Mouse (Mus musculus): ENCODE measurements at regions not wholly inside any gene's neighbourhood (a gene's known extent, or its start where the extent isn't known, plus 50 kb on each side); places are given as distances from the start of the nearest gene placed in this dataset.

DNA sequence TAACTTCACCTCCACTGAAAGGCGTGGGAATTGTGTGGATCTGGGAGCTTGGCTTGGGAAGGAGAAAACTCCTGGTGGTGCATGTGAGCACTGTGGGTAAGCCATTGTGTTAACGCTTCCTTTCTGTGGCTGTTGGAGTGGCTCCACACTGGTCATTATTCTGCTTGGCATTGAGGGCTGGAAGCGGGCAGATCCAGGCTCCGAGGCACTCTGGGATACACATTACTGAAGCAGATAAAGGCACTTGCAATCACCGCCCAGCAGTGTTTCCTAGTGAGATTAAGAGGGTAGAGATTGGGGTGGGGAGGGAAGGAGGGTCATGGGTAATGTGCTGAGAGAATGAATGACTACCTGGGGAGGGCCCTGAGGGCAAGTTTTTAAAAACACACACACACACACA is 143.3 kb downstream of the 1500009L16Rik start:
- Histone ChIP-seq H3K9ac (no peak overlapping the region), H3K36me3 (ENCODE audit: insufficient read depth) (no peaks in the 10 kb centered on the region), H3K4me3 (ENCODE audit: low read depth, low read length) (no peak overlapping the region), H3K9me3 (ENCODE audit: low read length) (no peaks in the 10 kb centered on the region), H3K27ac (ENCODE audit: low read depth, low read length) (no peak overlapping the region), H3K27me3 (ENCODE audit: insufficient read depth, low read length) (no peaks in the 10 kb centered on the region), H3K4me2 (ENCODE audit: low read depth) (no peak overlapping the region), H3K4me1 (ENCODE audit: insufficient read depth) (no peaks in the 10 kb centered on the region)
- DNase-seq = peak; percentile 48
- TF ChIP-seq CTCF (IDR thresholded peaks at IDR 0.05; ENCODE audit: low read depth) = 0 out of 2 replicates have a peak, but pooled peaks have one; percentile 6
- peak; percentile 62 for ATAC-seq
- 21% methylated on average over 5 of the region's 5 CpGs for WGBS

DNA sequence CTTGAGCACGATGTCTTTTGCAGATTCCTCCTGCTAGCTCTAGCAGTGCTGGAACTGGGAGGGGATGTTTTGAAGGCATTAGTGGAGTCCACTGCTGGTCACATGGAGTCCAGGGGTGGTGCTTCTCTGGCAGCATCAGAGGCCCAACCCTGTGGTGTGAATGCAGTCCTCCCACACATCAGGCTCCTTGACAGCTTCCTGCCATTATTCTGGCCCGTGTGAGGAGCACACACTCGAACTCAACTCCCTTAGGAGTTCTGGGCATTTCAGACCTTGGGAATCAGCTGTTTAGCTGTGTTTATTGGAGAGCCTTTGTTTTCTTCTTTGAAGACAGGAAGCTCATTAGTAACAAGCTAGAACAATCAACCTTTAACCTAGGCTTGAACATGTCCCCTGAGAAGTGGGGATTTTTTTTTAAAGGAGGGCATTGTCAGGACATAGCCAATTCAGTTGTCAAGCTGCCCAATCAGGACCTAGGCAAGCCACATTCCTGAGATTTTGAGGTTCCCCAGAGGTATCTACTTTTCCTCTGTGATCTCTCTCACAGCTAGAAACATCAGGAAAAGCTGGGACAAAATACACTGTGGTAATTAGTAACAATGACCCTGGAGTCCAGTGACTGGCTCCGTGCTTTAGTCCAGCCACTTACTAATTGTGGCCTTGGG is 149.2 kb downstream of the 1500009L16Rik start:
- Histone ChIP-seq H3K4me2 (ENCODE audit: low read depth) (no peak overlapping the region), H3K27ac (ENCODE audit: low read depth, low read length) (no peak overlapping the region), H3K9ac (no peak overlapping the region), H3K4me1 (ENCODE audit: insufficient read depth) (no peaks in the 10 kb centered on the region), H3K4me3 (ENCODE audit: low read depth, low read length) (no peak overlapping the region), H3K27me3 (ENCODE audit: insufficient read depth, low read length) (no peaks in the 10 kb centered on the region), H3K36me3 (ENCODE audit: insufficient read depth) (no peaks in the 10 kb centered on the region), H3K9me3 (ENCODE audit: low read length) (no peaks in the 10 kb centered on the region)
- no peak for DNase-seq
- ATAC-seq = no peak
- WGBS = 69% methylated on average over 4 of the region's 4 CpGs
- TF ChIP-seq CTCF (IDR thresholded peaks at IDR 0.05; ENCODE audit: low read depth) = no peak

DNA sequence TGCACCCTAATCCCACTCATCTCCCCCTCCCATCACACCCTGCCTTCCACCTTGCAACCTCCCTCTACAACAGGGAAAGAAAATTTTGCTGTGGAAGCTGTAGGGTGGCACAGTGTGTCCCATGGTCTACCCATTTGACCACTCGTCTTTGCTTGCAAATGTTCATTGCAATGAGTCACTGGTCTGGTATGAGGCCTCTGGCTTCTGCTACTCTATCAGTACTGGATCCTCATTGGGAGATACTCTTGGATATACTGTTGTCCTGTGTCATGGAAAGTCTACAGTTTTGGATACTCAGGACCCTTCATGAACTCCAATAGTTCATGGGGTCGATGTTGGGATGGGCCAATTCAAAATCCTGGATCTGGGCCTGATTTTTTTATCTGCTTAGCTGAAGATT is 156.1 kb downstream of the 1500009L16Rik start:
- Histone ChIP-seq H3K36me3 (ENCODE audit: insufficient read depth) (no peaks in the 10 kb centered on the region), H3K27me3 (ENCODE audit: insufficient read depth, low read length) (no peaks in the 10 kb centered on the region), H3K4me1 (ENCODE audit: insufficient read depth) (no peaks in the 10 kb centered on the region), H3K9me3 (ENCODE audit: low read length) (no peaks in the 10 kb centered on the region), H3K4me2 (ENCODE audit: low read depth) (no peak overlapping the region), H3K27ac (ENCODE audit: low read depth, low read length) (no peak overlapping the region), H3K4me3 (ENCODE audit: low read depth, low read length) (no peak overlapping the region), H3K9ac (no peak overlapping the region)
- DNase-seq = no peak
- TF ChIP-seq CTCF (IDR thresholded peaks at IDR 0.05; ENCODE audit: low read depth) = no peak
- 81% methylated on average over 2 of the region's 2 CpGs for WGBS
- ATAC-seq = no peak

DNA sequence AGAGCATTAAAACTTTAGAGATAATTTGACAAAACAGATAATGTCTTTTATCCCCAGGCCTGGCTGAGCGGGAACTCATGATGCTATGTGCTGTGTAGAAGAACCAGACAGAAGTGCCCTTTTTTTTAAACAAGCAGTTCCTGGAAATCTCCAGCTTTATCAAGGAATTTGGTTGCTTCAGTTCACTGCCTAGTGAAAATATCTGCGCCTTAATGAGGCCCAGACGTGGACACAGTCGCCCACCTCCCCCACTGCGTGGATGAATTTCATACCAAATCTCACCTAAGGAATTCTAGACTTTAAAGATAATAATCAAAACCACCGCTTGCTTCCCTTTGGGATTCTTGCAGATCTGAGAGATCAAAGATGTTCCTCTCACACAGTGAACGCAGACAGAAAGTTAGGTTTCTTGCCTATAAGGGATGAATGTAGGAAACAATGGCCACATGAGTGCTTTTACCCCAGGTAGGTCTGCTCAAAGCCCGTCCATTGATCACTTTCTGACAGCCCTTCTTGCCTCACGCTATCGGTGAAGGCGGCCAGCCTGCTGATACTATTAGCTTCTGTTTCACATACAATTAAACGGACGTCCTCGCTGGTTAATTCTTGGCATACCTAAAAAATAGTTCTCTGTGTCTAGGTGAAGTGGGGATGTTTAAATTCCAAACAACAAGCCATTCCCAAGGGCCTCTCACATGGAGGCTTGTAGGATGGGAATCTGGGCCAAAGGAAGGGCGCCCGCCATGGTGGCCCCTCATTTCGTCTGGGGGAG is 159.6 kb downstream of the 1500009L16Rik start:
- WGBS = 82% methylated on average over 17 of the region's 17 CpGs

DNA sequence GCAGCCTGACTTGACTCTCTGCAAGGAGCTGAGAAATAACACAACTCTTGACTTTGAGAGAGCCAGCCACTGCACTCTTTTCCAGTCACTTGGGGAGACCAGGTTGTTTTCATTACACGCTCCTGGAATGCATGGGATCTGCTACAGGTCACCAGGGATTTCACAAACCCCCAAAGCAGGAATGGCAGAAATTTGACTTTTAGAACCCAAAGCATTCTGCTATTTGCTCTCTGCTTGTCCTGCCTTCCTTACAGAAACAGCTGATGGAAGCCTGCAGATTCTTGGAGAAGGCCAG is 160.2 kb downstream of the 1500009L16Rik start:
- Histone ChIP-seq H3K4me3 (ENCODE audit: low read depth, low read length) (no peak overlapping the region), H3K27me3 (ENCODE audit: insufficient read depth, low read length) (no peaks in the 10 kb centered on the region), H3K36me3 (ENCODE audit: insufficient read depth) (no peaks in the 10 kb centered on the region), H3K9ac (no peak overlapping the region), H3K4me2 (ENCODE audit: low read depth) (no peak overlapping the region), H3K4me1 (ENCODE audit: insufficient read depth) (no peaks in the 10 kb centered on the region), H3K9me3 (ENCODE audit: low read length) (no peaks in the 10 kb centered on the region), H3K27ac (ENCODE audit: low read depth, low read length) (no peak overlapping the region)
- no peak for DNase-seq
- no peak for TF ChIP-seq CTCF (IDR thresholded peaks at IDR 0.05; ENCODE audit: low read depth)
- ATAC-seq = no peak
- 95% methylated on average over 1 of the region's 1 CpGs for WGBS

More for the DNA sequence above, 159.6 kb downstream of the 1500009L16Rik start:
- Histone ChIP-seq H3K27me3 (ENCODE audit: insufficient read depth, low read length) (no peaks in the 10 kb centered on the region), H3K4me3 (ENCODE audit: low read depth, low read length) (no peak overlapping the region), H3K9me3 (ENCODE audit: low read length) (no peaks in the 10 kb centered on the region), H3K36me3 (ENCODE audit: insufficient read depth) (no peaks in the 10 kb centered on the region), H3K9ac (no peak overlapping the region), H3K4me2 (ENCODE audit: low read depth) (no peak overlapping the region), H3K27ac (ENCODE audit: low read depth, low read length) (no peak overlapping the region), H3K4me1 (ENCODE audit: insufficient read depth) (no peaks in the 10 kb centered on the region)
- DNase-seq (no peak), ATAC-seq (no peak)
- no peak for TF ChIP-seq CTCF (IDR thresholded peaks at IDR 0.05; ENCODE audit: low read depth)

DNA sequence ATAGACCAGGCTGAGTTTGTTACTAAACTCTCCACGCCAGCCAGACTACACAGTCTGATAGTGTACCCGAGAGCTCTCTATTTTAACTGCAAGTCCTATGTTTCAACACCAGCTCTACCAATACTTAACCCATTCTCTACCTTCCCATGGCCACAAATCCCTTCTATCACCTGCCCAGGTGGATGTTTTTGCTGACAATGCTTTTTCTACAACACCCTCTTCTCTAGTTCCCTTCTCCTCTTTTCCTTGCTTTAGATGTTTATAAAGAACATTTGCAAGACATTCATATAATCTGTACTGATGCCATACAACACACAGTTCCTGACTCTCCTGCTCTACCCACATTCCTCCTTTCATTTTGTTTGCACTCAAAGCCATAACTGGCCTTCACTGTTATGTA is 161.9 kb downstream of the 1500009L16Rik start:
- H3K27ac ChIP-seq (ENCODE audit: low read depth, low read length) = no peak overlapping the region
- H3K9me3 ChIP-seq (ENCODE audit: low read length) = no peaks in the 10 kb centered on the region
- no peak overlapping the region for H3K9ac ChIP-seq
- H3K4me3 ChIP-seq (ENCODE audit: low read depth, low read length) = no peak overlapping the region
- no peaks in the 10 kb centered on the region for H3K27me3 ChIP-seq (ENCODE audit: insufficient read depth, low read length)
- WGBS = 95% methylated on average over 2 of the region's 2 CpGs
- H3K4me1 ChIP-seq (ENCODE audit: insufficient read depth) = no peaks in the 10 kb centered on the region
- H3K4me2 ChIP-seq (ENCODE audit: low read depth) = no peak overlapping the region
- DNase-seq = no peak
- no peaks in the 10 kb centered on the region for H3K36me3 ChIP-seq (ENCODE audit: insufficient read depth)
- no peak for ATAC-seq
- TF ChIP-seq CTCF (IDR thresholded peaks at IDR 0.05; ENCODE audit: low read depth) = no peak

DNA sequence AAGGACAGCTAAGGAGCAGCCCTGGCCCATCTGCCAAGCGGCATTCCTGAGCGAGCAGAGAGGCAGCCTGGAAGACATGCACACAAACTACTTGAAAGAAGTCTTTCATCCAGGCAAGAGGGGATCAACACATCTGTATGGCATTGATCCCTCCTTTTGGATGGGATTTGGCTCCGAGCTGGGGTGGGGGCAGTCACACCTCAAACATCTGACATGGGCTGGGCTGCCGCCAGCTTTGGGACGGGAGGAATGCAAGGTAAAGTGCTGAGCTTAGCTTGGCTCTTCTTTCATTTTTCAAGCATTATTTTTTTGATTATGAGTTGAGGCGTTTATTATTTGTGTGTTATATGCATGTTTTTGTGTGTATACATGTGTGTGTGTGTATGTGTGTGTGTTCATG is 165.9 kb downstream of the 1500009L16Rik start:
- H3K36me3 ChIP-seq (ENCODE audit: insufficient read depth) = no peaks in the 10 kb centered on the region
- ATAC-seq = no peak
- no peak overlapping the region for H3K4me2 ChIP-seq (ENCODE audit: low read depth)
- TF ChIP-seq CTCF (IDR thresholded peaks at IDR 0.05; ENCODE audit: low read depth) = no peak
- no peak overlapping the region for H3K9ac ChIP-seq
- no peaks in the 10 kb centered on the region for H3K4me1 ChIP-seq (ENCODE audit: insufficient read depth)
- no peaks in the 10 kb centered on the region for H3K27me3 ChIP-seq (ENCODE audit: insufficient read depth, low read length)
- no peak for DNase-seq
- no peaks in the 10 kb centered on the region for H3K9me3 ChIP-seq (ENCODE audit: low read length)
- H3K27ac ChIP-seq (ENCODE audit: low read depth, low read length) = no peak overlapping the region
- WGBS = 75% methylated on average over 6 of the region's 6 CpGs
- H3K4me3 ChIP-seq (ENCODE audit: low read depth, low read length) = no peak overlapping the region

Data from forebrain, postnatal 0 days (tissue).